Mouse (Mus musculus) intestine, embryonic 15.5 days (tissue): ENCODE results near the gene Dok3. TPM values are rescaled to one million over a fixed set of nuclear protein-coding genes. Genes with fewer than 3 reads are reported as not detected.

Experiments
- ATAC-seq: fragments of 200-750 bp; cut with Nextera tagmentation; 2 replicates; pipeline ENCODE4 v1.8.0; 2017; ENCODE audit warnings: moderate TSS enrichment, moderate library complexity
- H3K27ac ChIP-seq: fragments of 300-500 bp; sonication (generic); 2 replicates; pipeline ENCODE4 v1.5.1; 2015; ENCODE audit warnings: mild to moderate bottlenecking, inconsistent platforms
- H3K27me3 ChIP-seq: fragments of 300-500 bp; sonication (generic); replicated peaks from 2 replicates; pipeline ENCODE4 v1.6.1; 2015; ENCODE audit warnings: inconsistent platforms
- H3K36me3 ChIP-seq: fragments of 300-500 bp; sonication (generic); 2 replicates; pipeline ENCODE4 v1.6.1; 2015; ENCODE audit warnings: inconsistent platforms
- H3K4me1 ChIP-seq: fragments of 300-500 bp; sonication (generic); replicated peaks from 2 replicates; pipeline ENCODE4 v1.6.1; 2015; ENCODE audit warnings: inconsistent platforms
- H3K4me2 ChIP-seq: fragments of 300-500 bp; sonication (generic); replicated peaks from 2 replicates; pipeline ENCODE4 v1.6.1; 2015; ENCODE audit warnings: mild to moderate bottlenecking, inconsistent platforms
- H3K4me3 ChIP-seq: fragments of 300-500 bp; sonication (generic); replicated peaks from 2 replicates; pipeline ENCODE4 v1.5.1; 2015; ENCODE audit warnings: inconsistent platforms
- H3K9ac ChIP-seq: fragments of 300-500 bp; sonication (generic); 2 replicates; pipeline ENCODE4 v1.6.1; 2015; ENCODE audit warnings: inconsistent platforms
- H3K9me3 ChIP-seq: fragments of 300-500 bp; sonication (generic); 2 replicates; pipeline ENCODE4 v1.6.1; 2016; ENCODE audit warnings: inconsistent platforms
- WGBS: fragments of 180-500 bp; shearing (Covaris S2); methylation state at CpG from one replicate; pipeline ENCODE4 v1.1.7; 2015; 5-methylcytosine and 5-hydroxymethylcytosine counted together
- polyA plus RNA-seq: library from polyadenylated mRNA; unstranded; fragments of >200 nt; fragmentation: Nextera tagmentation; extraction: Ambion mirVana; gene quantifications from 2 replicates; pipeline ENCODE4 v1.2.1, GENCODE M21; 2015

Gene Dok3
- polyA plus RNA-seq, 1 experiment from 2014 or later = 3.6 TPM

GRCm38 (mm10) chr13:55482542-55482941, 46.6 kb downstream of the Dok3 start:
- ATAC-seq = peak; percentile 27; the same call in 1 of the 2 replicates
- Histone ChIP-seq H3K4me2 (peak overlapping the region; percentile 34), H3K27me3 (no peaks in the 10 kb centered on the region), H3K27ac (peak overlapping the region; percentile 60), H3K4me1 (peaks cover 51% of the 10 kb centered on the region), H3K4me3 (no peak overlapping the region), H3K36me3 (peaks cover 12% of the 10 kb centered on the region; the same call in 1 of the 2 replicates), H3K9ac (peak overlapping the region; percentile 8; the same call in 1 of the 2 replicates), H3K9me3 (no peaks in the 10 kb centered on the region)
- WGBS = 61% methylated on average over 7 of the region's 7 CpGs

- ATAC-seq = no peak
- H3K9ac ChIP-seq = no peak overlapping the region
- no peaks in the 10 kb centered on the region for H3K27me3 ChIP-seq
- no peak overlapping the region for H3K4me3 ChIP-seq
- peaks cover 36% of the 10 kb centered on the region for H3K36me3 ChIP-seq
- no peaks in the 10 kb centered on the region for H3K9me3 ChIP-seq
- H3K27ac ChIP-seq = no peak overlapping the region
- peaks cover 26% of the 10 kb centered on the region for H3K4me1 ChIP-seq
- no peak overlapping the region for H3K4me2 ChIP-seq
Observed at GRCm38 (mm10) chr13:55479929-55480328, 49.2 kb downstream of the Dok3 start.

- H3K4me2 ChIP-seq = no peak overlapping the region
- H3K4me3 ChIP-seq = no peak overlapping the region
- peaks cover 18% of the 10 kb centered on the region; the same call in 1 of the 2 replicates for H3K4me1 ChIP-seq
- no peaks in the 10 kb centered on the region for H3K9me3 ChIP-seq
- no peaks in the 10 kb centered on the region for H3K27me3 ChIP-seq
- no peak overlapping the region for H3K9ac ChIP-seq
- H3K36me3 ChIP-seq = peaks cover 40% of the 10 kb centered on the region
- ATAC-seq = no peak
- 80% methylated on average over 7 of the region's 7 CpGs for WGBS
- H3K27ac ChIP-seq = no peak overlapping the region
Observed at GRCm38 (mm10) chr13:55479008-55479407, 50.1 kb downstream of the Dok3 start.

GRCm38 (mm10) chr13:55478036-55478435, 51.1 kb downstream of the Dok3 start:
- 55% methylated on average over 5 of the region's 5 CpGs for WGBS
- H3K36me3 ChIP-seq = peaks cover 40% of the 10 kb centered on the region
- H3K27ac ChIP-seq = no peak overlapping the region
- peaks cover 14% of the 10 kb centered on the region; the same call in 1 of the 2 replicates for H3K4me1 ChIP-seq
- H3K4me3 ChIP-seq = no peak overlapping the region
- H3K9ac ChIP-seq = no peak overlapping the region
- no peak overlapping the region for H3K4me2 ChIP-seq
- ATAC-seq = no peak
- no peaks in the 10 kb centered on the region for H3K27me3 ChIP-seq
- no peaks in the 10 kb centered on the region for H3K9me3 ChIP-seq

- ATAC-seq = no peak
- 72% methylated on average over 16 of the region's 16 CpGs for WGBS
- no peak overlapping the region for H3K4me3 ChIP-seq
- peaks cover 13% of the 10 kb centered on the region for H3K4me1 ChIP-seq
- no peak overlapping the region for H3K4me2 ChIP-seq
- no peaks in the 10 kb centered on the region for H3K27me3 ChIP-seq
- H3K36me3 ChIP-seq = peaks cover 40% of the 10 kb centered on the region
- no peak overlapping the region for H3K27ac ChIP-seq
- no peak overlapping the region for H3K9ac ChIP-seq
- H3K9me3 ChIP-seq = no peaks in the 10 kb centered on the region
Observed at GRCm38 (mm10) chr13:55477492-55477891, 51.6 kb downstream of the Dok3 start.

GRCm38 (mm10) chr13:55476256-55476655, 52.8 kb downstream of the Dok3 start:
- Histone ChIP-seq H3K36me3 (peaks cover 34% of the 10 kb centered on the region), H3K27me3 (no peaks in the 10 kb centered on the region), H3K27ac (no peak overlapping the region), H3K4me3 (no peak overlapping the region), H3K4me1 (peaks cover 18% of the 10 kb centered on the region), H3K4me2 (no peak overlapping the region), H3K9me3 (no peaks in the 10 kb centered on the region), H3K9ac (no peak overlapping the region)
- no peak for ATAC-seq
- 91% methylated on average over 8 of the region's 8 CpGs for WGBS

- Histone ChIP-seq H3K27me3 (no peaks in the 10 kb centered on the region), H3K4me2 (no peak overlapping the region), H3K9me3 (no peaks in the 10 kb centered on the region), H3K4me3 (no peak overlapping the region), H3K9ac (no peak overlapping the region), H3K27ac (no peak overlapping the region), H3K36me3 (peaks cover 34% of the 10 kb centered on the region), H3K4me1 (peaks cover 23% of the 10 kb centered on the region)
- 86% methylated on average over 5 of the region's 5 CpGs for WGBS
- no peak for ATAC-seq
Observed at GRCm38 (mm10) chr13:55475750-55476149, 53.3 kb downstream of the Dok3 start.

- 49% methylated on average over 5 of the region's 5 CpGs for WGBS
- no peak overlapping the region for H3K4me3 ChIP-seq
- no peaks in the 10 kb centered on the region for H3K9me3 ChIP-seq
- no peak overlapping the region for H3K27ac ChIP-seq
- peaks cover 25% of the 10 kb centered on the region for H3K4me1 ChIP-seq
- ATAC-seq = no peak
- peaks cover 31% of the 10 kb centered on the region for H3K36me3 ChIP-seq
- H3K27me3 ChIP-seq = no peaks in the 10 kb centered on the region
- H3K9ac ChIP-seq = no peak overlapping the region
- H3K4me2 ChIP-seq = no peak overlapping the region
Observed at GRCm38 (mm10) chr13:55474621-55475069, 54.5 kb downstream of the Dok3 start.

GRCm38 (mm10) chr13:55473961-55474360, 55.1 kb downstream of the Dok3 start:
- no peaks in the 10 kb centered on the region for H3K27me3 ChIP-seq
- H3K4me1 ChIP-seq = peaks cover 25% of the 10 kb centered on the region
- 64% methylated on average over 11 of the region's 11 CpGs for WGBS
- no peak overlapping the region for H3K27ac ChIP-seq
- H3K36me3 ChIP-seq = peaks cover 31% of the 10 kb centered on the region
- no peak overlapping the region for H3K4me3 ChIP-seq
- no peak for ATAC-seq
- H3K9me3 ChIP-seq = no peaks in the 10 kb centered on the region
- no peak overlapping the region for H3K9ac ChIP-seq
- H3K4me2 ChIP-seq = no peak overlapping the region

Other genes starting within 250 kb of the Dok3 start
- gene Prelid1, start 208.8 kb downstream of the Dok3 start, polyA plus RNA-seq = 543 and 576 TPM in 2 replicates
- 83.2 and 101 TPM in 2 replicates for gene Rab24, start 207.3 kb downstream of the Dok3 start, polyA plus RNA-seq
- gene Mxd3, start 199.5 kb downstream of the Dok3 start, polyA plus RNA-seq = 22.3 and 26.0 TPM in 2 replicates
- 121 and 128 TPM in 2 replicates for gene Lman2, start 166.5 kb downstream of the Dok3 start, polyA plus RNA-seq
- gene Rgs14, start 159.6 kb downstream of the Dok3 start, polyA plus RNA-seq = 0.85 and 1.2 TPM in 2 replicates
- gene Slc34a1, start 131.1 kb downstream of the Dok3 start, polyA plus RNA-seq = not detected in 2 replicates
- not detected in 2 replicates for gene Pfn3, start 114.1 kb downstream of the Dok3 start, polyA plus RNA-seq
- 1.8 TPM in 2 replicates for gene F12, start 102.5 kb downstream of the Dok3 start, polyA plus RNA-seq
- gene Grk6, start 84.2 kb downstream of the Dok3 start, polyA plus RNA-seq = 38.3 and 38.7 TPM in 2 replicates
- 0.24 and 0.28 TPM in 2 replicates for gene Prr7, start 65.0 kb downstream of the Dok3 start, polyA plus RNA-seq
- 103 and 109 TPM in 2 replicates for gene Dbn1, start 41.2 kb downstream of the Dok3 start, polyA plus RNA-seq
- 187 and 195 TPM in 2 replicates for gene Pdlim7, start 15.6 kb downstream of the Dok3 start, polyA plus RNA-seq
- 50.9 and 51.0 TPM in 2 replicates for gene Ddx41, start 7.4 kb upstream of the Dok3 start, polyA plus RNA-seq
- 22.9 and 23.5 TPM in 2 replicates for gene Fam193b, start 41.8 kb upstream of the Dok3 start, polyA plus RNA-seq
- gene Tmed9, start 44.4 kb upstream of the Dok3 start, polyA plus RNA-seq = 110 and 122 TPM in 2 replicates
- gene B4galt7, start 70.6 kb upstream of the Dok3 start, polyA plus RNA-seq = 21.7 and 23.2 TPM in 2 replicates
- gene Caml, start 93.7 kb upstream of the Dok3 start, polyA plus RNA-seq = 41.6 and 46.9 TPM in 2 replicates
- gene Ddx46, start 105.7 kb upstream of the Dok3 start, polyA plus RNA-seq = 31.4 and 31.5 TPM in 2 replicates
- gene B230219D22Rik, start 163.8 kb upstream of the Dok3 start, polyA plus RNA-seq = 45.2 and 46.2 TPM in 2 replicates
- gene Txndc15, start 185.4 kb upstream of the Dok3 start, polyA plus RNA-seq = 65.8 and 68.9 TPM in 2 replicates
- 68.6 and 71.8 TPM in 2 replicates for gene Pcbd2, start 198.1 kb upstream of the Dok3 start, polyA plus RNA-seq